Mouse (Mus musculus): ENCODE measurements around the gene Fahd2a.

DNA sequence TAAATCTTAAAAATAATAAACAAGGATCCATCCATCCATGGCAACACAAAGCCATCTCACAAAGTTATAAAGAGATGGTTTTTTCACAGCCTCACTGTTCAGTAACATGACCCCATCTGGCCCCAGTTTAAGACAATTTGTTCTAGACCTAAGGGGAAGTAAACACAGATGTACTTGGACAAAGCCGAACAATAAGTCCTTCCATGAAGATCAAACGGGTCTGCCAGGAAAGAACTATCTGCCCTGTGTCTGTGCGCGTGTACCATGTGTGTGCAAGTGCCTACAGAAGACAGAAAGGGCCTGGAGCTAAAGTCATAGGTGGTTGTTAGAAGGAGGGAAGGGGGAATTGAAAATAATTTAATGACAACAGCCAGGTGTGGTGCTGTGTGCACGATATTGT is 25.8 kb upstream of the Fahd2a start:
- TF ChIP-seq MAFK (IDR thresholded peaks at IDR 0.05; ENCODE audit: insufficient read depth, low read depth, low read length) (no peak), ZNF384 (IDR thresholded peaks at IDR 0.05; ENCODE audit: low read depth, low read length) (no peak), ZC3H11A (IDR thresholded peaks at IDR 0.05; ENCODE audit: borderline replicate concordance, low read depth, low read length) (no peak), CHD2 (IDR thresholded peaks at IDR 0.05; ENCODE audit: low read depth, low read length) (no peak), HCFC1 (IDR thresholded peaks at IDR 0.05; ENCODE audit: borderline replicate concordance, insufficient read depth, low read length) (no peak)

Data from ES-E14 (cell line).